Mouse (Mus musculus) stomach, postnatal 0 days (tissue): ENCODE measurements around the gene Ppp4c.

Experiments
- CTCF ChIP-seq: IDR thresholded peaks from 2 replicates; pipeline ENCODE4 v1.5.1; 2016; ENCODE audit warnings: antibody characterized with exemption, low read depth, mild to moderate bottlenecking, moderate library complexity
- EP300 ChIP-seq: optimal IDR thresholded peaks from 2 replicates; pipeline ENCODE3; 2016; ENCODE audit warnings: antibody characterized with exemption

- no peak for TF ChIP-seq CTCF
- TF ChIP-seq EP300, result no peak
These were observed 29.8 kb downstream of the Ppp4c start for GRCm38 (mm10) chr7:126762471-126763008.
